Mouse (Mus musculus) left cerebral cortex, postnatal 25 days (tissue): ENCODE data around the gene Sfpq. TPM values are rescaled to one million over a fixed set of nuclear protein-coding genes. Genes with fewer than 3 reads are reported as not detected.
A peak's percentile ranks its signal among the peaks of the same experiment; 100 is the strongest.
"Not testable (repeated sequence)": the region's sequence is repeated elsewhere in the genome, so short reads cannot be mapped to it uniquely, and the experiment has no call there.

Experiments
- DNase-seq, 2 experiments: peaks; one replicate each; pipeline ENCODE4 v3.0.0; 2022; ENCODE audit warnings: low spot score in 2 of 2, mixed read lengths in 1 of 2
- intact Hi-C: fragments of 180-260 bp; cut with DNase I; formaldehyde crosslinking; loops from one replicate; pipeline ENCODE4 v1.15.1; 2025
- total RNA-seq, 2 experiments: library from RNA; stranded (reverse); gene quantifications; 2 replicates each; pipeline ENCODE4 v1.2.3; 2021

The Sfpq gene
- 100 to 1,000 TPM; 241 to 253 TPM for total RNA-seq

DNA sequence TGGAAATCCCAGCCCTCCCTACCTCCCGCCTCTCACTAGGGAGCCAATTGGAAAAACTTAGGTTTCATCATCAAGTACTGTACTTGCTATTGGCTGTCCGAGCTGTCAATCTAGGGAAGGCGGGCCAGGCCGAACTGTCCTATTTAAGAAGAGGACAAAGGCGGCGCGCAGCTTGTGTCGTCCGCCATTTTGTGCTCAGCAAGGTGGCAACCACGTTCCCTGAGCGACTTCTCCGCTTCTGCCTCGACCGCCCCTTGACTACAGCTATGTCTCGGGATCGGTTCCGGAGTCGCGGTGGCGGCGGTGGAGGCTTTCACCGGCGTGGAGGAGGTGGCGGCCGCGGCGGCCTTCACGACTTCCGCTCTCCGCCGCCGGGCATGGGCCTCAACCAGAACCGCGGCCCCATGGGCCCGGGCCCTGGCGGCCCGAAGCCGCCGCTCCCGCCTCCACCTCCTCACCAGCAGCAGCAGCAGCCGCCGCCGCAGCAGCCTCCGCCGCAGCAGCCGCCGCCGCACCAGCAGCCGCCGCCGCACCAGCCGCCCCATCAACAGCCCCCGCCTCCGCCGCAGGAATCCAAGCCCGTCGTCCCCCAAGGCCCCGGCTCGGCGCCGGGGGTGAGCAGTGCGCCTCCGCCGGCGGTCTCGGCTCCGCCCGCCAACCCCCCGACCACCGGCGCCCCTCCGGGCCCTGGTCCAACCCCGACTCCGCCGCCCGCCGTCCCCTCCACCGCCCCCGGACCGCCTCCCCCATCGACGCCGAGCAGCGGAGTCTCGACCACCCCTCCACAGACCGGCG, at the start of gene Sfpq:
Gene Sfpq (plus strand): TSS at position 174 of the 795 bp plus-strand sequence.
- intact Hi-C loops, result loop anchor here (1.0 kb wide), 1 partner anchor 53 kb away; the partner anchor contains the start of gene Zmym4

GRCm38 (mm10) chr4:126977467-126977866, 43.7 kb upstream of the Sfpq start:
- intact Hi-C loops, result no loop called here
- DNase-seq, result peak in 1 of 2 experiments; percentile 15

More for the DNA sequence above, at the start of gene Sfpq:
- DNase-seq, result peak; percentile 99 to 100

- intact Hi-C loops, result no loop called here
- DNase-seq, result no peak
These were observed 42.4 kb upstream of the Sfpq start for GRCm38 (mm10) chr4:126978706-126979105.

- intact Hi-C loops, result loop anchor here (10.0 kb wide), 1 partner anchor 271 kb away; no protein-coding TSS in a partner anchor
- no peak for DNase-seq
These were observed 37.8 kb upstream of the Sfpq start for GRCm38 (mm10) chr4:126983321-126983720.

- intact Hi-C loops, result loop anchor here (10.0 kb wide), 1 partner anchor 271 kb away; no protein-coding TSS in a partner anchor
These were observed 37.2 kb upstream of the Sfpq start for GRCm38 (mm10) chr4:126983736-126984525.

DNA sequence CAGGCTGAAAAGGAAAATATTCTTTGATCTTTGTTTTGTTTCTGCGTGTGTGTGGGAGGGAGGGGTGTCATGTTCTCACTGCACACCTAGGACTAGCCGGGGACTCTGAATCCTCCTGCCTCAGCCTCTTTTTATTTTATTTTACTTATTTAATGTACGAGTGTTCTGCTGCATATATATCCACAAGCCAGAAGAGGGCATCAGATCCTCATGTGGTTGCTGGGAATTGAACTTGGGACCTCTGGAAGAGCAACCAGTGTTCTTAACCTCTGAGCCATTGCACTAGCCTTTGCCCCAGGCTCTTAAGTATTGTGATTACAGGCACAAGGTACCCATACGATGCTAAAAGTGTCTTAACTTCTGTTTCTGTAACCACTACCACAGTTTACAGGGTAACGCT, 34.4 kb upstream of the Sfpq start:
- intact Hi-C loops, result loop anchor here (10.0 kb wide), 1 partner anchor 268 kb away; no protein-coding TSS in a partner anchor
- DNase-seq, result no peak

More at GRCm38 (mm10) chr4:126983736-126984525, 37.2 kb upstream of the Sfpq start:
- DNase-seq, result not testable (repeated sequence)

- DNase-seq, result no peak
These were observed 32.6 kb upstream of the Sfpq start for GRCm38 (mm10) chr4:126988503-126988902.

GRCm38 (mm10) chr4:126990553-126990952, 30.6 kb upstream of the Sfpq start:
- intact Hi-C loops, result no loop called here
- DNase-seq, result no peak

More at GRCm38 (mm10) chr4:126988503-126988902, 32.6 kb upstream of the Sfpq start:
- intact Hi-C loops, result loop anchor here (10.0 kb wide), 1 partner anchor 266 kb away; no protein-coding TSS in a partner anchor

DNA sequence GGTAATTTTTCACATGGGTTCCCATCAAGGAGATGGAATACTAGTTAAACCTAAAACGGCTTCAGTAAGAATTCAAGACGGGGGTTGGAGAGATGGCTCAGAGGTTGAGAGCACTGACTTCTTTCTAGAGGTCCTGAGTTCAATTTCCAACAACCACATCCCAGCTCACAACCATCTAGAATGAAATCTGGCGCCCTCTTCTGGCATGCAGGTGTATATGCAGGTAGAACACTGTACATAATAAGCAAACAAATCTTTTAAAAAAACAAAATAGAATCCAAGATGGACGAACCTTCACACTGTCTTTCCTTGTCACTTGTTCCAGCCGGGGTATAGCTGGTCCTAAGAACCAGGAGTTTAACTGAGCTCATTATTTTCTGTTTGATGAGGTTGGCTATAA, 28.8 kb upstream of the Sfpq start:
- intact Hi-C loops, result no loop called here
- DNase-seq, result no peak

DNA sequence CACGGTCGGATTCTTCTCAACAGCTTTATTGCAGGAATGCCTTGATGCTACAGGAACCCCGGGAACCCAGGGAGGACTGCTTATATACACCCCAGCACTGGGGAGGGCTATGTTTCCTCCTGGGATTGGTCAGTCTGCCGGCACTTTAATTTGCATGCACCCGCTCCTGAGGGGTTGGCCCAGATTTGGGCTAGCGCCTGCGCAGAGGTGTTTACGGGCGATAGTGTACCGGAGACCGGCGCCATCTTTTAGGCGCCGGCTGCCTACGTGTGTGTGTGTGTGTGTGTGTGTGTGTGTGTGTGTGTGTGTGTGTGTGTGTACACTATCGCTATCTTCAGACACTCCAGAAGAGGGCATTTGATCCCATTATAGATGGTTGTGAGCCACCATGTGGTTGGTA, 21.8 kb upstream of the Sfpq start:
- DNase-seq, intact Hi-C loops: not testable (repeated sequence)

- intact Hi-C loops, result no loop called here
- no peak for DNase-seq
These were observed 20.5 kb upstream of the Sfpq start for GRCm38 (mm10) chr4:127000601-127001105.

DNA sequence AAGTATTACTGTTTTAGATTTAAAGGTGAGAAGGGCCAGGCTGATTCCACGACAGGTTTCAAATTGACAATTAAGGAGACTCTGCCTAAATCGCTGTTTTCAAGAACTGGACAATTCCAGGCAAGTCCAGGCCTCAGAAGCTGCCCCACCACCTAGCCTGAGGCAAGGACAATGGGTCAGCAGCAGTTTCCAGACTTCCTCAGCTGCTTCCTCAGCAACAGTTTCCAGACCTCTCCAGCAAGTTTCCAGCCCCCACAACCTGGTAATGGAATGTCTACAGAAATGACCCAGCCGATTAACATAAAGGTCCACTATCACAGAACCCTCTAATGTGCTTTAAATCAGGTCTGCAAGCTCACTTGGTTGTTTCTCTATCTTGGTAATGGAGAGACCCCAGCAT, 16.7 kb upstream of the Sfpq start:
- intact Hi-C loops, result no loop called here
- no peak for DNase-seq

DNA sequence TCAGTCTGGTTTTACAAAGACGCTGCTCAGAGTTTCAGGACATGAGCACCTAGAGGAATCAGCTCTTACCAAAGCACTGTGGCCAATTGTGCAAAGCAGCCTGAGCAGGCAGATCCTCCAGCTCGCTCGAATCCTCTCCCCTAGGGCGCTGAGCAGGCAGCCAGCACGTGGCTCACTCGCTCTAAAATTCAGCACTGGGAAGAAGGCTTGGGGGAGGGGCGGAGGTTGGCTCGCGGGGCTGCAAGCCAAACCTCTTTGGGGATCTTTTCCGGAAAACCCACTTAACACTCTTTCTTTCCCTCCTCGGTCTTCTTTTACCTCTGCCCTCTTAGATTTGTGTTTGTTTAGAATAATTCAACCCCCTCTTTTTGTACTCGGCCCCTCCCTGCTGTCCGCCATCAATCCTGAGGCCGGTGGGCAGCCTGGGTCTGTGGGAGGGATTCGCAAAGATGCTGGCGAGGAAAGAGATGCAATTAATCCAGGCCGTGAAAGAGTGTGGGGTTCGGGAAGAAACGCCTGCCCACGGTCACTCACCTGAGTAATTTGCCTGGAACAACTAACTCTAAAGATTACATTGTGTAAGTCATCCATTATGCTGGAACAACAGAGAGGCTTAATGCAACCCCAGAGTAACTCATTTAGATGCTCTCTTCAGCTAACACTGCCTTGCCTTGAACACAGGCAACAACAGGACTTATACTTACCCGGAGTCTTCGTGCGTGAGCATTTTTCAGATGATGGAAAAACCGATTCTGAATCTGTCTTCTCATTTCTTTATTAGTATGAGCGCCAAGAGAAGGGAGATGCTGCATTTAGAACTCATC, 15.8 kb upstream of the Sfpq start:
- peak; percentile 70 to 73 for DNase-seq
- intact Hi-C loops, result no loop called here

GRCm38 (mm10) chr4:127015294-127015993, 5.7 kb upstream of the Sfpq start:
- intact Hi-C loops, result not testable (repeated sequence)

DNA sequence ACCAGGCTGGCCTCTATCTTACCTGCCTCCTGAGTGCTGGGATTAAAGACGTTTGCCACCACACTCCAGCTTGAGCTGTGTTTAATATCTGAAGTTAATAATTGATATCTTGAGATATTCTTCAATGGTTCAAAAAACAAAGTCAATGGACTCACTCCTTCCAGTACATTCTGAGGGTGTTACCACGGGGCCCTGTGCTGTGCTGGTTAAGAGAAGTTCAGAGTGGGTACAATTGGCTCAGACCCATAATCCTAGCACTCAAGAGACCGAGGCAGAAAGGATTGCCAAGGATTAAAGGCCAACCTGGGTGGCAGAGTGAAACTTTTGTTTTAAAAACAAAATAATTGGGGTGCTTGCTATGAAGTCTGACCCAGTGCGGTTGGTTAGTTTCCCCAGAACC, 4.8 kb upstream of the Sfpq start:
- no peak for DNase-seq
- intact Hi-C loops, result no loop called here

More at GRCm38 (mm10) chr4:127015294-127015993, 5.7 kb upstream of the Sfpq start:
- DNase-seq, result peak; percentile 84 to 90

GRCm38 (mm10) chr4:127020411-127021150, 543 bp upstream of the Sfpq start:
- intact Hi-C loops, result loop anchor here (1.0 kb wide), 1 partner anchor 52 kb away; the partner anchor contains the start of gene Zmym4
- DNase-seq, result no peak

DNA sequence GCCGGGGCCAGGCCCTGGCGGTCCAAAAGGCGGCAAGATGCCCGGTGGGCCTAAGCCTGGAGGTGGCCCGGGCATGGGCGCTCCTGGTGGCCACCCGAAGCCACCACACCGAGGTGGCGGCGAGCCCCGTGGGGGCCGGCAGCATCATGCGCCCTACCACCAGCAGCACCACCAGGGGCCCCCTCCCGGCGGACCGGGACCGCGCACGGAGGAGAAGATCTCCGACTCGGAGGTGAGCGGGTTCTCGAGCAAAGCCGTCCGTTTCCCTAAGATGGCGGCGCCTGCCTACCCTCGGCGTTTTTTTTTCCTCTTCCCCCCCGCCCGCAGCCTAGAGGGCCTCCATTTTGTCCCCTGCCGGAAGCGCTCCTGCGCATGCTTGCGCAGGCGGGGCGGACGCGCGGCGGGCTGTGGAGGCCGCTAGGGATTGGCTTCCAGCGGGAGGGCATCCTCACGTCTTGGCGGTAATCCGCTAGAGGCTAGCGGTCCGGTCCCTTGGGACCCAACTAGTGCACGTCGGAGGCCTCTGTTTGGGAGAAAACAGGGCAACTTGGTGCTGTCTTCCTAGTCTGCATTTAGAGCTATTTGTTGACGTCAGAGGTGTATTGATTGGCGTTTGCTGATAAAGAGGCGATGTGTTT, 984 bp downstream of the Sfpq start:
- peak; percentile 83 to 88 for DNase-seq

More for the DNA sequence above, 984 bp downstream of the Sfpq start:
- intact Hi-C loops, result loop anchor here (1.0 kb wide), 1 partner anchor 54 kb away; the partner anchor contains the start of gene Zmym4
